Mouse (Mus musculus) heart, embryonic 16.5 days (tissue): ENCODE results near the gene Pnpla2. TPM values are rescaled to one million over a fixed set of nuclear protein-coding genes. Genes with fewer than 3 reads are reported as not detected.

Experiments used
- ATAC-seq: fragments of 200-750 bp; cut with Nextera tagmentation; replicated peaks from 2 replicates; pipeline ENCODE4 v1.8.0; 2017; ENCODE audit warnings: moderate number of reproducible peaks; ENCODE audit not compliant: insufficient read depth, low FRiP score; ENCODE audit errors: extremely low read depth
- H3K27ac ChIP-seq: fragments of 300-500 bp; sonication (generic); 2 replicates; pipeline ENCODE4 v1.5.1; 2014; ENCODE audit warnings: mild to moderate bottlenecking, low read length, control low read depth, moderate library complexity
- H3K27me3 ChIP-seq: fragments of 300-500 bp; sonication (generic); 2 replicates; pipeline ENCODE4 v1.6.1; 2014; ENCODE audit warnings: low read length, mixed read lengths; ENCODE audit not compliant: control insufficient read depth, insufficient read depth
- H3K36me3 ChIP-seq: fragments of 300-500 bp; sonication (generic); 2 replicates; pipeline ENCODE4 v1.6.1; 2014; ENCODE audit not compliant: control insufficient read depth, insufficient read depth
- H3K4me1 ChIP-seq: fragments of 300-500 bp; sonication (generic); 2 replicates; pipeline ENCODE4 v1.6.1; 2014; ENCODE audit warnings: low read length, mixed read lengths; ENCODE audit not compliant: control insufficient read depth, insufficient read depth
- H3K4me2 ChIP-seq: fragments of 300-500 bp; sonication (generic); 2 replicates; pipeline ENCODE4 v1.6.1; 2014; ENCODE audit warnings: low read depth, mild to moderate bottlenecking, control low read depth, low read length
- H3K4me3 ChIP-seq: fragments of 300-500 bp; sonication (generic); 2 replicates; pipeline ENCODE4 v1.5.1; 2014; ENCODE audit warnings: mild to moderate bottlenecking, control low read depth, low read length
- H3K9ac ChIP-seq: fragments of 300-500 bp; sonication (generic); 2 replicates; pipeline ENCODE4 v1.6.1; 2014; ENCODE audit warnings: low read length, control low read depth
- H3K9me3 ChIP-seq: fragments of 300-500 bp; sonication (generic); replicated peaks from 2 replicates; pipeline ENCODE4 v1.6.1; 2016; ENCODE audit warnings: low read length; ENCODE audit not compliant: control insufficient read depth
- WGBS: fragments of 180-500 bp; shearing (Covaris S2); extraction: QIAGEN DNeasy Blood & Tissue Kit; methylation state at CpG from one replicate; pipeline ENCODE4 v1.1.7; 2014; 5-methylcytosine and 5-hydroxymethylcytosine counted together
- polyA plus RNA-seq: library from polyadenylated mRNA; unstranded; fragments of >200 nt; fragmentation: Nextera tagmentation; extraction: Ambion mirVana; gene quantifications from 2 replicates; pipeline ENCODE4 v1.2.1, GENCODE M21; 2015

The Pnpla2 gene
- polyA plus RNA-seq, 1 experiment from 2014 or later = 78.0 TPM

GRCm38 (mm10) chr7:141491151-141491550, 36.2 kb downstream of the Pnpla2 start:
- no peak overlapping the region for H3K9ac ChIP-seq
- 73% methylated on average over 2 of the region's 2 CpGs for WGBS
- no peak overlapping the region for H3K27ac ChIP-seq
- no peak overlapping the region for H3K4me2 ChIP-seq
- no peaks in the 10 kb centered on the region for H3K9me3 ChIP-seq
- no peaks in the 10 kb centered on the region for H3K4me1 ChIP-seq
- H3K27me3 ChIP-seq = no peaks in the 10 kb centered on the region
- ATAC-seq = no peak
- H3K4me3 ChIP-seq = no peak overlapping the region
- peaks cover 6% of the 10 kb centered on the region; the same call in 1 of the 2 replicates for H3K36me3 ChIP-seq

DNA sequence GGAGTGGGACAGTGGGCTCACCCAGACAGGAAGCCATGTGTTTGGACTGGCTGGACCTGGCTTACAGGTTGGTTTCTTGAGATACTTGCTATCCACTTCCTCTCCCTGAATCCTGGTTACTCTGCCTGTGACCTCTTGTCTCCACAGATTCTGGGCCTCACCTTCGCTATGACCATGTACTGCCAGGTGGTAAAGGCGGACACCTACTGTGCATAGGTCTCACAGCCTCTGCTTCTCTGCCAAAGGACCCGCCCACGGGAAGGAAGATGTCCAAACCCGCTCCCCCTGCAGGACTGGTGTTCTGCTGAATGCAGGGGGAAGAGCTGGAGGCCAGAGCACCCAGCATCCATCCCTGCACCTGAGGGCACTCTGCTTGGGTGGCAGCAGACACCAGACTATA, 37.7 kb downstream of the Pnpla2 start:
- peaks cover 6% of the 10 kb centered on the region; the same call in 1 of the 2 replicates for H3K36me3 ChIP-seq
- H3K9me3 ChIP-seq = no peaks in the 10 kb centered on the region
- H3K4me2 ChIP-seq = no peak overlapping the region
- H3K27ac ChIP-seq = no peak overlapping the region
- no peaks in the 10 kb centered on the region for H3K27me3 ChIP-seq
- peaks cover 8% of the 10 kb centered on the region for H3K4me1 ChIP-seq
- no peak overlapping the region for H3K9ac ChIP-seq
- 90% methylated on average over 5 of the region's 5 CpGs for WGBS
- no peak for ATAC-seq
- no peak overlapping the region for H3K4me3 ChIP-seq

- no peaks in the 10 kb centered on the region for H3K9me3 ChIP-seq
- peaks cover 11% of the 10 kb centered on the region for H3K4me1 ChIP-seq
- H3K4me2 ChIP-seq = no peak overlapping the region
- H3K9ac ChIP-seq = no peak overlapping the region
- no peaks in the 10 kb centered on the region for H3K27me3 ChIP-seq
- H3K36me3 ChIP-seq = peaks cover 6% of the 10 kb centered on the region; the same call in 1 of the 2 replicates
- H3K4me3 ChIP-seq = no peak overlapping the region
- H3K27ac ChIP-seq = no peak overlapping the region
- ATAC-seq = no peak
- WGBS = 71% methylated on average over 1 of the region's 1 CpGs
These were observed 38.7 kb downstream of the Pnpla2 start for GRCm38 (mm10) chr7:141493729-141494128.

DNA sequence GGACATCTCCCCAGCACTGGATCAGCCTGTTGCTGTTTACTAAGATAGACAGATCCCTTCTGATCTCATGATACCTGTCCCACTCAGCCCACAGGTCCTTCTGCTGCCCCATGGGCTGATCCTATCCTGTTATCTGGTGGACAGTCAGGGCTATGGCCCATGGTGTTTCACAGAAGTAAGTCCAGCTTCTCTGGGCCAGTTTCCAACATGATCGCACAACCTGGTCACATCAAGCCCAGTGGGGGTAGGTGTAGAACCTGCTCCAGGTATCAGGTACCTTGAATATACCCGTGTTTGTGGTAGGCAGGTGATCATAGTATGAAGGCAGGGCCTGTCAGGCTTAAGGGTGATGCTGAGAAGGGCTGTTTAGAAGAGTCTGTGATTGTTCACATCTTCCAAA, 40.4 kb downstream of the Pnpla2 start:
- H3K4me3 ChIP-seq = no peak overlapping the region
- H3K4me1 ChIP-seq = peaks cover 18% of the 10 kb centered on the region
- no peaks in the 10 kb centered on the region for H3K9me3 ChIP-seq
- no peak overlapping the region for H3K9ac ChIP-seq
- no peak for ATAC-seq
- H3K27ac ChIP-seq = no peak overlapping the region
- no peaks in the 10 kb centered on the region for H3K27me3 ChIP-seq
- peaks cover 6% of the 10 kb centered on the region; the same call in 1 of the 2 replicates for H3K36me3 ChIP-seq
- WGBS = 80% methylated on average over 2 of the region's 2 CpGs
- no peak overlapping the region for H3K4me2 ChIP-seq

DNA sequence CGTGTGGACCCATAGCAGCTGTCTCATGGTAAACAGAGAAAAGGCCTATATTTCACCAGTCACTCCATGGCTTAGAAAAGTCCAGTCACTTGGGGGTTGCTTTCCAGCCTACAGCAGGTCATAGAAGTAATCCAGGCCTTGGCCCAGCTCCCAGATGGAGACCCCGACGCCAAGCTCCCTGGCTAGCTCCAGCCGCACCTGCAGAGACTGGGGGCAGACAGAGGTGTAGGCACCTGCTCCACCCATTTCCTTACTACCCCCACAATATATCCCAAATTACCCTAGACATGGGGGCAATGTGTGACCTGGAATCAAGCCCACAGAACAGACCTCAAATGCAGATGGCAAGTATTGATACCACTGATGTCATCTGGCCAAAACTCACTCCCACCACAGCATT, 40.9 kb downstream of the Pnpla2 start:
- Histone ChIP-seq H3K27ac (no peak overlapping the region), H3K4me3 (no peak overlapping the region), H3K4me2 (no peak overlapping the region), H3K4me1 (peaks cover 18% of the 10 kb centered on the region), H3K9ac (no peak overlapping the region), H3K9me3 (no peaks in the 10 kb centered on the region), H3K27me3 (no peaks in the 10 kb centered on the region), H3K36me3 (peaks cover 6% of the 10 kb centered on the region; the same call in 1 of the 2 replicates)
- ATAC-seq = no peak
- WGBS = 81% methylated on average over 4 of the region's 4 CpGs

DNA sequence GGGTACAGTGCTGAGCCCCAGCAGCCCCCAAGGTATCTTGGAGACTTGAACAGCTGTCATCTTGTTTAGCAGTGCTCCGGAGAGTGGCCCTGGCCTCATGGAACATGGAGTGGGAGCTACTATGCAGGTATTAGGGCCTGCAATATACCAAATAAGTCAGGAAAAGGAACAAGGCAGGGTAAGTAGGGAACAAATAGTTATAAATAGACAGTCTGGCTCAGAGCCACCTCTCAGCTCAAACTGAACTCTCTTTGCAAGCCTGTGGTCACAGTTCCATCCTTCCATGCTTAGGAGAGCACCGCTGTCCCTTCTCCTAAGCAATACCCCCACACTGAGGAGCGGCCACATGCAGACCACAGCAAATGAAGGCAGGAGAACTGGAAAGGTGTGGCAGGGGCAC, 42.6 kb downstream of the Pnpla2 start:
- WGBS = 62% methylated on average over 3 of the region's 3 CpGs
- peaks cover 8% of the 10 kb centered on the region; the same call in 1 of the 2 replicates for H3K36me3 ChIP-seq

GRCm38 (mm10) chr7:141501820-141502555, 47.0 kb downstream of the Pnpla2 start:
- Histone ChIP-seq H3K27ac (no peak overlapping the region), H3K4me3 (no peak overlapping the region), H3K4me1 (peaks cover 17% of the 10 kb centered on the region), H3K9me3 (no peaks in the 10 kb centered on the region), H3K36me3 (0 out of 2 replicates have a peak, but pooled peaks cover 4% of the 10 kb centered on the region), H3K27me3 (no peaks in the 10 kb centered on the region), H3K9ac (no peak overlapping the region), H3K4me2 (no peak overlapping the region)
- no peak for ATAC-seq
- WGBS = 82% methylated on average over 7 of the region's 7 CpGs

More for the DNA sequence above, 42.6 kb downstream of the Pnpla2 start:
- no peaks in the 10 kb centered on the region for H3K9me3 ChIP-seq
- H3K27ac ChIP-seq = peak overlapping the region; percentile 34
- H3K9ac ChIP-seq = no peak overlapping the region
- no peak for ATAC-seq
- H3K27me3 ChIP-seq = no peaks in the 10 kb centered on the region
- H3K4me3 ChIP-seq = no peak overlapping the region
- H3K4me1 ChIP-seq = peaks cover 18% of the 10 kb centered on the region
- H3K4me2 ChIP-seq = no peak overlapping the region

GRCm38 (mm10) chr7:141502556-141502905, 47.5 kb downstream of the Pnpla2 start:
- Histone ChIP-seq H3K9ac (no peak overlapping the region), H3K36me3 (0 out of 2 replicates have a peak, but pooled peaks cover 4% of the 10 kb centered on the region), H3K27me3 (no peaks in the 10 kb centered on the region), H3K4me1 (peaks cover 12% of the 10 kb centered on the region), H3K4me3 (no peak overlapping the region), H3K4me2 (no peak overlapping the region), H3K9me3 (no peaks in the 10 kb centered on the region), H3K27ac (no peak overlapping the region)
- no peak for ATAC-seq
- 91% methylated on average over 5 of the region's 5 CpGs for WGBS

DNA sequence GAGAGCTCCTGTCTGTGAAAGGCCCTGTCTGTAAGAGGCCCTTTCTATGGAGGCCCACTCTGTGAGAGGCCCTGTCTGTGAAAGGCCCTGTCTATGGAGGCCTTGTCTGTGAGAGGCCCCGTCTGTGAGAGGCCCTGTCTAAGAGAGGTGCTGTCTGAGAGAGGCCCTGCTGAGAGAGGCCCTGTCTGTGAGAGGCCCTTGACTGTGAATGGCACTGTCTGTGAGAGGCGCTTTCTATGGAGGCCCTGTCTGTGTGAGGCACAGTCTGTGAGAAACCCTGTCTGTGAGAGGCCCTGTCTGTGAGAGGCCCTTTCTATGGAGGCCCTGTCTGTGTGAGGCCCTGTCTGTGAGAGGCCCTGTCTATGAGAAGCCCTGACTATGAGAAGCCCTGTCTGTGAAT, 51.3 kb downstream of the Pnpla2 start:
- H3K4me2 ChIP-seq = no peak overlapping the region
- H3K9ac ChIP-seq = 0 out of 2 replicates have a peak overlapping the region, but pooled peaks have one; percentile 20
- H3K27me3 ChIP-seq = no peaks in the 10 kb centered on the region
- WGBS = 61% methylated on average over 2 of the region's 2 CpGs
- H3K27ac ChIP-seq = no peak overlapping the region
- ATAC-seq = no peak
- H3K36me3 ChIP-seq = 0 out of 2 replicates have a peak, but pooled peaks cover 4% of the 10 kb centered on the region
- H3K4me3 ChIP-seq = no peak overlapping the region
- H3K9me3 ChIP-seq = no peaks in the 10 kb centered on the region
- peaks cover 15% of the 10 kb centered on the region for H3K4me1 ChIP-seq
